Mouse (Mus musculus): ENCODE data around the gene Smim20. TPM values are rescaled to one million over a fixed set of nuclear protein-coding genes. Genes with fewer than 3 reads are reported as not detected.

Smim20 gene
- polyA plus RNA-seq, 1 experiment from 2014 or later = 89.1 TPM

DNA sequence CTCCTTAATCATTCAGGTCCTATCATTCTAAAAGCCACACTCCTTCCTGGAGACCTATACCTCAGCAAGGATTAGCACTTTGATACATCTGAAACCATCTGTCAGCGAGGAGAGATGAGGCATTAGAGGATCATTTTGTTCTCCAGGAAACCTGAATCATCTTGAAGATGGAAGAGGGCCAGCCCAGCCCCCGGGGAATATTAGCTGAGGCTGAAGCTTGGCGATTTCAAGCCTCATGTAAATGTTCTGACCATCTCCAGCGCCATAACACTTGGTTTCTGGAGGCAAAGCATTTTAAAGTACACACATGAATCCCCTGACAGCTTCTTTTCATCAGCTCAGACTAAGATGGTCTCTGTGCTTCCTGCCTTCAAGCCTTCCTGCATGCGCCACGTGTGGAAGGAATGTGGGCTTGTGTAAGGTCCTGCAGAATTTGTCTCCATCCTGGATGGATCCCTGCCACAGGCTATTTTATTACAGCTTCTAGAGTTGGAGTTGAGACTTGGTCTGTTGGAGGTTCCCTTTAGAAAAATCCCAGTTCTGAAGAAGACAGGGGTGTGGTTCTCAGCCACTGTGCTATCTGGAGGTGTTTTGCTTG lies 1.3 kb downstream of the Smim20 start:
- Histone ChIP-seq H3K36me3 (no peaks in the 10 kb centered on the region), H3K27me3 (no peaks in the 10 kb centered on the region), H3K4me3 (no peak overlapping the region), H3K4me1 (peaks cover 11% of the 10 kb centered on the region), H3K9me3 (no peaks in the 10 kb centered on the region), H3K27ac (no peak overlapping the region), H3K9ac (no peak overlapping the region), H3K4me2 (no peak overlapping the region)
- 63% methylated on average over 6 of the region's 6 CpGs for WGBS
- no peak for ATAC-seq (ENCODE audit: borderline replicate concordance, extremely low read depth, low FRiP score, low TSS enrichment)

DNA sequence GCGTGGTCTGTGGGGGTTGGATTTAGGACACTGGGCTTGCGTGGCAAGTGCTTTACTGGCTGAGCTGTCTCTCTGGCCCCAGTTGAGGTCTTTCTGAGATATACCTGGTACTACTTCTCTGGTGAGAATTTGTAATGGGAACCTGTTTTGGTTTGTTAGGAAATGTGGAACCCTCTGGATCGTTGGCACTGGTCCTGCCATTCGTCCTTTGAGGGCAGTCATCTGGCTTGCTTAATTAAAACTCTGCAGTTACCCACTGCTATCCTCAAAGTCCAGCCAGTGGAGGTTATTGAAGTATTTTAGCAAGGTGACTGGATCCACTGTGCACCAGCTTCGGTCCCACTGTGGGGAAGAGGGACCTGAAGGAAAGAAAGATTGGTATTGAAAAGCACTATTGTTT lies 2.9 kb downstream of the Smim20 start:
- Histone ChIP-seq H3K4me1 (peaks cover 14% of the 10 kb centered on the region), H3K4me2 (no peak overlapping the region)
- no peak for ATAC-seq (ENCODE audit: borderline replicate concordance, extremely low read depth, low FRiP score, low TSS enrichment)

DNA sequence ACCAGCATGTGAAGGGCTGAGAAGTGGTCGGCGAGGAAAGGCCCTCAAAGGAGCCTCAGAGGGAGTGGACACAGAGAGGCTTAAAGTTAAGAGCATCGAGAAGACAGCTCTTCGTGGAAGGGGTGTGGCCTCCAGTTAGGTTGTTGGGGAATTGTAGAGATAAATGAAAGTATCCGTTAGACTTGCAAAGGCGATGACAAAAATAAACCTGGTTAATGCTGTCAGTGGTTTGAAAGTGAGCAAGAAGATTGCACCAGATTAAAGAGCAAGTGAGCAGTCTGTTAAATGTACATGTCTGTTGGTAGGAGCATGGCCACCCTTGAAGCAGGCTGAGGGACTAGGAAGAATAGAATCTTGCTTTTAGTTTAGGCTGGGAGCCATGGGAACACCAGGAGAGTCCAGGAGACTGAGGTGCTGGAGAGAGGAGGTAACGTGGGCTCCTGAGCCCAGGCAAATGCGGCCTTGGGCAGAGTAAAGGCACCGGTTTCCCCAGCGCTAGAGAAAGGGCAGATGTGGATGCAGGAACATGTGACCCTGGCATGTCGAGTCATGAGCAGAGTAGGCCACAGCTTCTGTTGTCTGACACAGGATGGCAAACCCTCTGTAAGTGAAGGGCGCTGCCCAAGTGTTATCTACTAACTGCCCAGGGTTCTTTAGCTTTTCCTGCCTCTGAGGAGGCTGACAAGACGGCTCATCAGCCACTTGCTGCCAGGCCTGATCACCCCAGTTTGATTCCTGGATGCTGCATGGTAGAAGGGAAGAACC lies 4.2 kb downstream of the Smim20 start:
- H3K4me2 ChIP-seq = no peak overlapping the region
- H3K36me3 ChIP-seq = no peaks in the 10 kb centered on the region
- H3K4me1 ChIP-seq = peaks cover 22% of the 10 kb centered on the region
- H3K27me3 ChIP-seq = no peaks in the 10 kb centered on the region
- no peaks in the 10 kb centered on the region for H3K9me3 ChIP-seq
- 79% methylated on average over 13 of the region's 13 CpGs for WGBS
- no peak overlapping the region for H3K4me3 ChIP-seq
- H3K27ac ChIP-seq = no peak overlapping the region
- no peak overlapping the region for H3K9ac ChIP-seq
- no peak for ATAC-seq (ENCODE audit: borderline replicate concordance, extremely low read depth, low FRiP score, low TSS enrichment)

More for the DNA sequence above, 2.9 kb downstream of the Smim20 start:
- H3K9ac ChIP-seq = no peak overlapping the region
- WGBS = 90% methylated on average over 5 of the region's 5 CpGs
- no peak overlapping the region for H3K27ac ChIP-seq
- no peaks in the 10 kb centered on the region for H3K27me3 ChIP-seq
- no peaks in the 10 kb centered on the region for H3K36me3 ChIP-seq
- no peaks in the 10 kb centered on the region for H3K9me3 ChIP-seq
- H3K4me3 ChIP-seq = no peak overlapping the region

DNA sequence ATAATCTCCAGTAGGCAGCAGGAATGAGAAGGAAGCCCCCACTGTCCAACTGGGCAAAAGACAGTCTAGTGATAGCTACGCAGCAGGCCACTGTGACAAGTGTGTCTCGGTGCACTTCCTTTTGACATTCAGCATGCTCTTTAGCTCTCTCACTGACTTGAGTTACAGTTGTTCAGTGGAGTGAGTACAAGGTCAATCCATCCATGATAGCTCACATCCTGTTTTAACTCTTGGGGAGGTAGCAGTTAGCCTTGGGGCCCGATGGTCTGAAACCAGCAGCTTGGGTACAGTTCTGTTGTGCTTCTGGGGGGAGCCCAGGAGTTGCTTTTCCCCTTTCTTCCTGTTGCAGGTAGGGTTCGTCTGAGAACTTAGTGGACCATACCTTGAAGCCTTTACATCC lies 5.7 kb downstream of the Smim20 start:
- Histone ChIP-seq H3K9ac (no peak overlapping the region), H3K27me3 (no peaks in the 10 kb centered on the region), H3K9me3 (no peaks in the 10 kb centered on the region), H3K4me3 (no peak overlapping the region), H3K36me3 (no peaks in the 10 kb centered on the region), H3K4me1 (peaks cover 18% of the 10 kb centered on the region), H3K27ac (no peak overlapping the region), H3K4me2 (no peak overlapping the region)
- ATAC-seq (ENCODE audit: borderline replicate concordance, extremely low read depth, low FRiP score, low TSS enrichment) = no peak
- 82% methylated on average over 4 of the region's 4 CpGs for WGBS

DNA sequence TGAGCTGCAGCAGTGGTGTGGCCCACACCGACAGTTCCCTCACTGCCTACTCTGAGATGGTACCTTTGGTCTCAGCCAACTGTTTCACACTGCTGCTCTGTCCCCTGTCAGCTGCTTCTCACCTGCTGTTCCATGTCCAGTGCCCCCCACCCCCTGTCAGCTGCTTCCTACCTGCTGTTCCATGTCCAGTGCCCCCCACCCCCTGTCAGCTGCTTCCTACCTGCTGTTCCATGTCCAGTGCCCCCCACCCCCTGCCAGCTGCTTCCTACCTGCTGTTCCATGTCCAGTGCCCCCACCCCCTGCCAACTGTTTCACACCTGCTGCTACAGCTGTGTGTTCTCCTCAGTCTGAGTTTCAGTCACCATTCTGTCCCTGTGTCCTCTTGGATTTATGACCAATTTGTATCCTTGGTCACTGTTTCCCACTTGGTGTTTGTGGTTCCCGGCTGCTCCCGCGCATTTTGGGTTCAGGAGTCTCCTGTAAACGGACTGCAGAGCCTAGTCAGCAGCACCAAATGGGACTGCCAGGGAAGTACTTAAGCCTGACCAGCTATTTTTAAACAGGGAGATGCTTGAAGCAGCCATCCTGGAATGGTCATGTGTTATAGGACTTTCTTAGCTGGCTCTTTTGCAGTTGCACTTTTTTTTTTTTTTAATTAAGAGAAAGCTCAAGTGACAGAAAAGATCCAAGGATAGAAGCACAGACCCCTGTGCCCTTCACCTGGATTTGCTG lies 7.0 kb downstream of the Smim20 start:
- ATAC-seq (ENCODE audit: borderline replicate concordance, extremely low read depth, low FRiP score, low TSS enrichment) = no peak
- no peaks in the 10 kb centered on the region for H3K9me3 ChIP-seq
- WGBS = 81% methylated on average over 5 of the region's 5 CpGs
- peaks cover 8% of the 10 kb centered on the region; the same call in 1 of the 2 replicates for H3K36me3 ChIP-seq
- no peak overlapping the region for H3K4me3 ChIP-seq
- peaks cover 11% of the 10 kb centered on the region; the same call in 1 of the 2 replicates for H3K4me1 ChIP-seq
- no peaks in the 10 kb centered on the region for H3K27me3 ChIP-seq
- no peak overlapping the region for H3K4me2 ChIP-seq
- H3K27ac ChIP-seq = no peak overlapping the region
- H3K9ac ChIP-seq = no peak overlapping the region

DNA sequence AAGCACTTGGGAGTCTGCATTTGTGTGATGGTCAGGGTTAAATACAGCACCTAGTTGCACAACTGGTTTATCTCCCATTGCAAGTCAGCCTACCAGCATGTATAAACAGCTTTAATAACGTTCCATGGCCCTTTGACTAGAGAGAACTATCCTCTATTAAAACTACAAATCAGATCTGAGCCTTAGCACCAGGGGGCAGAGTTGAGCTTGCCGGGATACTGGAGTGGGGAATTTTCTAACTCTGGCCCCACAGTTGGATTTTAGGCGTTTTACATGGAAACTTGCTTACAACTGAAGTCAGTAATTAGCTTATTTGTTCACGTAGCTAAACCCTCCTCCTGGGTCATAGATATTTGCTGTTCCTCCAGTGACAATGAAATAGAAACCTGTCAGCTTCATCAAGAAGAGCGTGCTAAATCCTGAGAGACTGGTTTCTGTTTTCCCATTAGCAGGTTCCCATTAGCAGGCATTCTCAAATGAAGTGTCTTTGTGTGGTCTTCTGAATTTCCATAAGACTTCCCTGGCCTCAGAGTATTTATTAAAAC lies 8.0 kb downstream of the Smim20 start:
- WGBS = 47% methylated on average over 5 of the region's 5 CpGs
- Histone ChIP-seq H3K9me3 (no peaks in the 10 kb centered on the region), H3K4me1 (peaks cover 11% of the 10 kb centered on the region; the same call in 1 of the 2 replicates), H3K4me2 (no peak overlapping the region), H3K27me3 (no peaks in the 10 kb centered on the region), H3K27ac (no peak overlapping the region), H3K4me3 (no peak overlapping the region), H3K36me3 (peaks cover 9% of the 10 kb centered on the region; the same call in 1 of the 2 replicates), H3K9ac (no peak overlapping the region)
- no peak for ATAC-seq (ENCODE audit: borderline replicate concordance, extremely low read depth, low FRiP score, low TSS enrichment)

DNA sequence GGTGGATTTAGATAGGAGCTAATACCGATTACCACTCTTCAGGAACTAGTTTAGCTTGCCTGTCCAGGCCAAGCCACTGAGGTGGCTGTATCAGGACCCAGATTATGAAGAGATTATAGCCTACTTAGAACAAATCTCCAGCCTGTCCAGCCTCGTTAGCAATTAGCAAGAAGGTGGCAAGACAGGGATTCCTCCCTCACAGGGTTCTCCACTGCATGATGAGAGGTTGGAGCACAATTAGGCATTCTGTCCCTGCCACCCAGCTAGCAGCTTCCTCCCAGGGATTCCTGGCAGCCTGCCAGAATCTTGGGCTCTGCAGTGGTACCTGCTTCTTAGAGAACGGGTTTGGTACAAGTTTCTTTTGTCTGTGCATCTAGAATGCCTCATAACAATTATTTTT lies 8.5 kb downstream of the Smim20 start:
- H3K9me3 ChIP-seq = no peaks in the 10 kb centered on the region
- WGBS = 45% methylated on average over 3 of the region's 3 CpGs
- H3K27ac ChIP-seq = no peak overlapping the region
- no peak overlapping the region for H3K4me3 ChIP-seq
- H3K4me1 ChIP-seq = peaks cover 11% of the 10 kb centered on the region; the same call in 1 of the 2 replicates
- ATAC-seq (ENCODE audit: borderline replicate concordance, extremely low read depth, low FRiP score, low TSS enrichment) = no peak
- no peak overlapping the region for H3K4me2 ChIP-seq
- no peak overlapping the region for H3K9ac ChIP-seq
- H3K36me3 ChIP-seq = peaks cover 9% of the 10 kb centered on the region; the same call in 1 of the 2 replicates
- no peaks in the 10 kb centered on the region for H3K27me3 ChIP-seq

DNA sequence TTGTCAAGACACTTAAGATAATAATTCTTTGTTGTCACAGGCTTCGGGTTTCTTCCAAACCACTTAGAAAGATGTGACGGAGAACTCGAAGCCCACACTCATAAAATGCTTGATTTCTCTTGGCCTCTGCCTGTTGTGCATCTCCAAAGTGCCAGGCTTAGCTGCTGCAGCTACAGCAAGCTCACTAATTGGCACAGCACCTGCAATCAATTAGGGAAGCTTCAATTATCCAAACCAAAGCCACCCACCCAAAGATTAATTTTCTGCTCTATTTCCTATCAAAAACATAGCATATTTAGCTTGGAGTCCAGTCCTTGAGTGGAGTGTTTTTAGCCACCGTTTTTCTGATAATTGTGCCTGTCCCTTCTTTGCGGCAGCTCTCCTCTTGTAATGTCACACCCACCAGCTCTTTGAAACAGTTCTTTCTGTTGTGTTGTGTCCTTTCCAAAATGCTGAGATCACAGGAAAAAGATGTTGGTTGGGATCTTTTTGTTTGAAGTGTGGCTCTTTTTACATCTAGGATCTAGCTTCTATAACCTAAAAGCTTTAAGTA lies 9.7 kb downstream of the Smim20 start:
- H3K4me3 ChIP-seq = no peak overlapping the region
- no peaks in the 10 kb centered on the region for H3K9me3 ChIP-seq
- 46% methylated on average over 5 of the region's 5 CpGs for WGBS
- ATAC-seq (ENCODE audit: borderline replicate concordance, extremely low read depth, low FRiP score, low TSS enrichment) = no peak
- H3K4me1 ChIP-seq = peaks cover 11% of the 10 kb centered on the region; the same call in 1 of the 2 replicates
- no peak overlapping the region for H3K4me2 ChIP-seq
- peaks cover 9% of the 10 kb centered on the region; the same call in 1 of the 2 replicates for H3K36me3 ChIP-seq
- H3K27me3 ChIP-seq = no peaks in the 10 kb centered on the region
- no peak overlapping the region for H3K9ac ChIP-seq
- H3K27ac ChIP-seq = no peak overlapping the region

DNA sequence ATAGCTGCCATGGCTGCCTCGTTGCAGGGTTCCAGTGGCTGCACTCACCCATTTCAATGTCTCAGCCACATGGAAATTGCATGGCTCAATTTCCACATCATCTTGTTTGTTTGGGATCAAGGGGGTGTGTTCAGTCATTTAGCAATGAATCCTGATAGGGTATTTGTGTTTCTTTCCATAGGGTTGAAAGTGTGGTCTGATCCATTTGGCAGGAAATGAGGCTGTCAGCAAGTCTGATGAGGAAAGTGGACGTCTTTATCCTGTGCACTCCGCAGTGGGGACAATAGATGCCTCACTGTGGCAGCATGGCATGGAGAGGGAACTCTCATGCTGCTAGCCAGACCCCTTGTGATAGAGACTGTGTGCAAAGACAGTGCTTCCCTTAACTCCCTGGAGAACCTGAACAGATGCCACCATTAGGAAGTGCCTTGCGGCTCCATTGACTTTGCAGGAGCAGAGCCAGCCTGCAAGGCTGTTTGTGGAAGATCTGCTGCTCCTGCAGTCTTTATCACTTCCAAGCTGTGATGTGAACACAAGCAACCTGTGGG lies 10.9 kb downstream of the Smim20 start:
- ATAC-seq (ENCODE audit: borderline replicate concordance, extremely low read depth, low FRiP score, low TSS enrichment) = no peak
- H3K9me3 ChIP-seq = no peaks in the 10 kb centered on the region
- H3K9ac ChIP-seq = no peak overlapping the region
- H3K4me3 ChIP-seq = no peak overlapping the region
- H3K4me1 ChIP-seq = peaks cover 11% of the 10 kb centered on the region; the same call in 1 of the 2 replicates
- 56% methylated on average over 4 of the region's 4 CpGs for WGBS
- no peak overlapping the region for H3K4me2 ChIP-seq
- peaks cover 9% of the 10 kb centered on the region; the same call in 1 of the 2 replicates for H3K36me3 ChIP-seq
- H3K27ac ChIP-seq = no peak overlapping the region
- no peaks in the 10 kb centered on the region for H3K27me3 ChIP-seq

DNA sequence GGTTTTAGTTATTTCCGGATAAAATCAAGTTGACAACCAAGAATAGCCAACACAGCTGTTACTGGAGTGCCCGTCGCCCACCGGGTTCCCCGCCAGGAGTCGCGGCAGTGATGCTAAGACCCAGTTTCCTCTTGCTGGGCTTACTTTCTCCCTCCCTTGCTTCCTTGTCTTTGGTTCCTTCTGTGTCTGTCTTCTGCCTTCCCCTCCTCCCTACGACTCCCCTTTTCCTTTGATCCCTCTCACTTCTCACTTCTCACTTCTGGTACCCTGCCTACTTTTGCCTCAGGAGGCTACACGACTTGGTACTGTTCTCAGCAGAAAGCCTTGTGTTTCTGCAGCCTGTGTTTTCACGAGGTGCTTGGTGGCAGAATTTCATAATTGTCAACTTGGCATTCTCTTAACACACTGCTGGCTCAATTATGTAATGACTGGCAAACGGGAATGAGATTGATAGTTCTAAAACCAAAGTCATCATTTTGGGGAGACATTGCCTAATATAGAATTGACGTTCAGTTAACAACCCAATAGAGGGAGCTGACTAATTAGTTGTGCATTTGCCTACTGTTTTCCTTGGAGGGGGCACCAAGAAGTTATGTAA lies 12.4 kb downstream of the Smim20 start:
- H3K27me3 ChIP-seq = no peaks in the 10 kb centered on the region
- H3K9me3 ChIP-seq = no peaks in the 10 kb centered on the region
- H3K9ac ChIP-seq = no peak overlapping the region
- H3K27ac ChIP-seq = no peak overlapping the region
- 71% methylated on average over 12 of the region's 12 CpGs for WGBS
- no peak for ATAC-seq (ENCODE audit: borderline replicate concordance, extremely low read depth, low FRiP score, low TSS enrichment)
- H3K4me1 ChIP-seq = peaks cover 11% of the 10 kb centered on the region; the same call in 1 of the 2 replicates
- H3K4me2 ChIP-seq = no peak overlapping the region
- H3K36me3 ChIP-seq = peaks cover 9% of the 10 kb centered on the region; the same call in 1 of the 2 replicates
- no peak overlapping the region for H3K4me3 ChIP-seq

DNA sequence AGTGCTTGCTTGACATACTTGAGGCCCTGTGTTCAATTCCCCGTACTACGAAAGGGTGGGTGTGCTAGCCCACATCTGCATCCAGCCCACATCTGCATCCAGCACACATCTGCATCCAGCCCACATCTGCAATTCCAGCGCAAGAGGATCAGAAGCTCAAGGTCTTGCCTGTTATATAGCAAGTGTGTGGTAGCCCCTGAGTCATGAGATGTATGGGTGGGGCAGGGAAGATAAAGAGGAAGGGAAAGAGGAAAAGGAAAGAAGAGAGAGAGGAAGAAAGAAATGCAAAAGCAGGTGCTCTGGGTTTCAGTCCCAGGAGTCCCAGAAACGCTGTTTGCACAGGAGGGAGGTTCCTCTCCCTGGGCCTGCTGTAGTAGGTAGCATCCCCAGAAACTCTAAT lies 15.6 kb downstream of the Smim20 start:
- ATAC-seq (ENCODE audit: borderline replicate concordance, extremely low read depth, low FRiP score, low TSS enrichment) = no peak
- no peak overlapping the region for H3K9ac ChIP-seq
- no peaks in the 10 kb centered on the region for H3K9me3 ChIP-seq
- H3K36me3 ChIP-seq = peaks cover 9% of the 10 kb centered on the region; the same call in 1 of the 2 replicates
- H3K4me2 ChIP-seq = no peak overlapping the region
- no peaks in the 10 kb centered on the region for H3K27me3 ChIP-seq
- no peaks in the 10 kb centered on the region for H3K4me1 ChIP-seq
- 83% methylated on average over 4 of the region's 4 CpGs for WGBS
- H3K27ac ChIP-seq = no peak overlapping the region
- H3K4me3 ChIP-seq = no peak overlapping the region
